Mouse (Mus musculus): Measurements from ENCODE around the gene Pnpla8. TPM values are rescaled to one million over a fixed set of nuclear protein-coding genes. Genes with fewer than 3 reads are reported as not detected.
"Not testable (repeated sequence)": the region's sequence is repeated elsewhere in the genome, so short reads cannot be mapped to it uniquely, and the experiment has no call there.

The Pnpla8 gene
- total RNA-seq, 2 experiments from 2014 or later = 110 to 119 TPM

DNA sequence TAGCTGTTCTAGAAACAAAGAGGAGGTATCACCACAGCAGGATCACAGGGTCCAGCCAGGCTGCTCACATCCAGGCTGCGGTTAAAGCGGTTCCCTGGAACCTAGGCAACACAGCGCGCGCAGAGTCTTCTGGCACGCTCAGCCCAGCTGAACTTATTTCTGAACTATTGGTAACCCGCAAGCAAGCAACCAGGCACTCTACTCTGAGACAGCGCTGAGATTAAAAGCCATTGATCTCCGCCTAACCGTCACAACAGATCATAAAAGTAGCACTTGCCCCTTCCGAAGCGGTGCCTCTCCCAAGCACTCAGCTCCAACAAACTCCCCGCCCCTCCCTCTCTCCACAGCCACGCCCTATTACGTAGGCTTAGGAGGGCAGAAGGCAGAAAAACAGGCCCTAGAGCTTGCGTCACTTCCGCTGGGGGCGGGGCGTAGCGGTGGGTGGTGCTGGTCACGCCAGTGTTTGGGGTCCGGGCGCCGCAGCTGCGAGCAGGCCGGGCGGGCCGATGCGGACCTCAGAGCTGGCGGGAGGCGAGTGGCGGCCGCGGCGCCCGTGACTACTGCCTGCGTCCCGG lies 47.6 kb downstream of the Pnpla8 start:
- DNase-seq = peak; percentile 100
- intact Hi-C loops (cut with DNase I) = loop anchor here (2.0 kb wide), 1 partner anchor 56 kb away; no protein-coding TSS in a partner anchor

DNA sequence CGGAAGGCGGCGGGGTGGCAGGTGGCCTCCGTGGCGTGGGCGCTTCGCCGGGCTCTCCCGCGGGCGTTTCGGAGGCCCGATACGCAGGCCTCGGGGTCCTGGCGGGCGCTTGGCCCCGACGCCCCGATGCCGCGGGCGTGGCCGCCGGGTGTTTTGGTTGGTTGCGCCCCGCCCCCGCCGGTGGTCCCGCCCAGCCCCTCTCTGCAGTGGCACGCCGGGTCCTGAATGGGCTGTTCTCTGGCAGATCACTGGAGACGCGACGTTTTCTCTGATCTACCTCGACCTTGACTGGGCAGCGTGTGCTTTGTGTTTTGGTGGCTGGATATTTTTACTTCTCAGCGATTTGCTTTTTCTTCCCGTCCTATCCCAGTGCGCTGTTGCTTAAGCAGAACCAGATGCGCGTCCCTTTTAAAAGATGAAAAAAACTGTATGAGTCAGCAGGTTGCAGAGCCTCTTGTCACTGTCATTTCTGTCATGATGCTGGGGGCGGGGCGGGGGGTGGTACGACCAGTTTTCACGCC lies 48.2 kb downstream of the Pnpla8 start:
- intact Hi-C loops (cut with DNase I) = loop anchor here (2.0 kb wide), 1 partner anchor 57 kb away; no protein-coding TSS in a partner anchor
- peak; percentile 80 to 88 for DNase-seq

DNA sequence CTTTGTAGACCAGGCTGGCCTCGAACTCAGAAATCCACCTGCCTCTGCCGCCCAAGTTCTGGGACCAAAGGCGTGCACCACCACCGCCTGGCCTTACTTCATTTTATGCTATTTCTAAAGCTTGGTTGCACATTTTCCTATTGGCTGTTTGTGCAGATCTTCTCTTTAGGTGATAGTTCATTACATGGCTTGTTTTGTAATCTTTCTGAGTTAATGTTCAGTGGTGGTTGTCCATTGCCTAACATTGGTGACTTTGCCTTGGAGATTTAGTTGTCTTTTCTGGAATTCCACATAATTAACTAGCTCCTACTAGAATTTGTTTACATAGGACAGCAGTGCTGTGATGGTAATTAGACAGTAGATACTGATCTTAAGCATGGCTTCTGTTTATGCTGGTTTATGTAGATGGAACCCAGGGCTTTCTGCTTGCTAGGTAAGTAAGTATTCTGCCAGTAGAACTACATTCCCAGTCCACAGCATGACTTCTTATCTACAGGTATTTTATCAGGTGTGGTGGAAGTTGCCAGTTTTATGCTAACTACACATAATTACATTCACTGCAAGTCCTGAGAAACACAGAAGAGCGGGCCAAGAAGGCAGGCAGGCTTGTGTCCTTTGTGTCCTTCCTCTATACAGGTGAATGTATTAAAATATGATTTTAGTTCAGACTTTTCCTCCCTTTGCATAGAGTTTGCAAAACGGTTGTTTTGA lies 53.1 kb downstream of the Pnpla8 start:
- DNase-seq = no peak
- intact Hi-C loops (cut with DNase I) = no loop called here

DNA sequence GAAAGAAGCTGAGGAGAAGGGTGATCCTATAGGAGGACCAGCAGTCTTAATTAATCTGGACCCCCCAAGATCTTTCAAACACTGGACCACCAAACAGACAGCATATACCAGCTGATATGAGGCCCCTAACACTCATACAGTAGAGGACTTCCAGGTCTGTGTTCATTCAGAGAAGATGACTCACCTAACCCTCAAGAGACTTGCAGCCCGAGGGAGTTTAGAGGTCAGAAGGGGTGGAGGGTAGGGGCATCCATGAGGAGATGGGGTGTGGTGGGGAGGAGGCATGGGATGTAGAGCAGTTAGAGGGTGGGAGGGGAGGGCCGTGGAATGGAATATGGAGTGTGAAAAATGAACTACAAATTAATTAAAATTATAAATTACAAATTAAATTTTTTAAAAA lies 59.0 kb downstream of the Pnpla8 start:
- DNase-seq; intact Hi-C loops (cut with DNase I): not testable (repeated sequence)

DNA sequence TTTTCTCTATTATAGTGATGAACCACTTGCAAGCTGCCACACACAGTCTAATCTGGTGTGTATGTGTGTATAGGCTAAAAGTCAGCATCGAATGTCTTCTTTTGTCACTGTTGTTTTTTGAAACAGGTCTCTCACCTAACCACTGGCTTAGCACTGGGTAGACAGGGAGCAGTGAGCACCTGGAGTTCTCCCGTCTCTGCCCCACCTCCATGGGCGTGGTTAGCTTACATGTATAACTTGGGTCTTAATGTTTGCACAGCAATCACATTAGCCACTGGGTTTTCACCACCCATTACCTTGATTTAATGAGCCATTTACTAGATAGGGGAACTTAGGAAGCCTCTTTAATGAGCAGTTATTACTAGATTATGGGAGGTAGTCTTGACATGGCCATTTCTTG lies 60.4 kb downstream of the Pnpla8 start:
- no peak for DNase-seq
- intact Hi-C loops (cut with DNase I) = no loop called here

DNA sequence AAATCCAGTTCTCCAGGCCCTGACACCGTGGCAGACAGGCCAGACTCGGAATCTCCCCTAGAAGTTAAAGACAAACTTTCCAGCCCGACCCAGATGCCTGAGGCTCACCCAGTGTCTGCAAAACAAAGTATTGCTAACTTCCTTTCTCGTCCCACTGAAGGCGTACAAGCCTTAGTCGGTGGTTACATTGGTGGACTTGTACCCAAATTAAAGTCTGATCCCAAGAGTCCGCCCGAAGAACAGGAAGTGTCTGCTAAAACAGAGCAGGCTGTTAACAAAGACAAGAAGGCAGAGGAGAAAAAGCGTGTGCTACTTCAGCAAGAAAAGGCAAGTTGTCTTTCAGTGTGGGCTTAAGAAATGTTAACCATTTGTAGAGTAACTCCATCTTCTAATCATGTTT lies 62.2 kb downstream of the Pnpla8 start:
- DNase-seq = peak; percentile 7 to 8
- intact Hi-C loops (cut with DNase I) = no loop called here

DNA sequence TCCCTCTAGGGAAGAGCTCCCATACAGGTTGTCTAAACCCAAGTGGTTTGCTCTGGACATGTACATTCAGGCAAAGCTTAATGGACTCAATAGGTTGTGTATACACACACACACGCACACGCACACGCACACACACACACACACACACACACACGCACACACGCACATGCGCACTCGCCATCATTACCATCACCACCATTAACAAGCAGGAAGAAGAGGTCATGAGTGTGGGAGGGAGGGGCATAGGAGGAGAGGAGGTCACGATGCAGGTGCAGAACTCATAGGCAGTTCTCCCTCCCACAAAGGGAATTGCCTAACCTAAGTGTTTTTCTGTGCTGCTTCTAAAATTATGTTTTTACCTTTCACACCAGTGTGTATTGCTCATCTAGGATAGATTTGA lies 65.8 kb downstream of the Pnpla8 start:
- intact Hi-C loops (cut with DNase I) = no loop called here

DNA sequence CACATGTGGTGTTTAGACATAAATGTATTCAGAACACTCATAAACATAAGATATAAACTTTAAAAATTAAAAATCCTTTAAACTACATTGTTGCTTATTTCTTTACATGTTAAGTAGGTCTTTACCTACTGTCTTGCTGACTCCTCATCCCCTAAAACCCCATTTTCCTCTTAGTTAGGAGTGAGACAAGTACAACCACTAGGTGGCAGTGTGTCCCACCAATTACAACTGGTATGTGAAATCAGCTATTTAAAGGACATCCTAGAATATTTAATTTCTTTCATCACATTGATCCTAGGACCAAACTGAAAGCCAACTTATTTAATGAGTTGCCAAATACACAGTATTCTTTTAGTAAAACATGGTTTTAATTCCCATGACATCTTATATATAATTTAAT lies 71.1 kb downstream of the Pnpla8 start:
- peak; percentile 58 to 74 for DNase-seq
- intact Hi-C loops (cut with DNase I) = loop anchor here (5.0 kb wide), 1 partner anchor 255 kb away; no protein-coding TSS in a partner anchor

More for the DNA sequence above, 65.8 kb downstream of the Pnpla8 start:
- no peak for DNase-seq

DNA sequence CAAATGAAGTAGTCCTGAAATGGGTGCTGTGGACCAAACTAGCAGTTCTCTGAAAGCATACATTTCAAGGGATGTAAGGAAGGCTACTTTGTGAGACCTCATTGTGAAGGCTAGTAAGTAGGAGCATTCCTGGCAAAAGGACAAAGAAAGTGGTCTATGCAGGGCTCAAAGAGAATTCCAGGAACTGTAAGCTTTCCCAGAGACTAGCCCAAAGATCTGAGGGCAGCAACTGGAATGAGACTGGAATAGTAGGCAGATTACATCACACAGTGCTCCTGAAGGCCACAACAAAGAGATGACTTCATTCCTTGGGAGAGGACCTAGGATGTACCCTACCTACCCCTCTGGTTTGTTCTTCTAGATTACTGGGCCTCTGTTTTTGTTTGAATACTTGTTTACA lies 79.6 kb downstream of the Pnpla8 start:
- intact Hi-C loops (cut with DNase I) = no loop called here
- no peak for DNase-seq

DNA sequence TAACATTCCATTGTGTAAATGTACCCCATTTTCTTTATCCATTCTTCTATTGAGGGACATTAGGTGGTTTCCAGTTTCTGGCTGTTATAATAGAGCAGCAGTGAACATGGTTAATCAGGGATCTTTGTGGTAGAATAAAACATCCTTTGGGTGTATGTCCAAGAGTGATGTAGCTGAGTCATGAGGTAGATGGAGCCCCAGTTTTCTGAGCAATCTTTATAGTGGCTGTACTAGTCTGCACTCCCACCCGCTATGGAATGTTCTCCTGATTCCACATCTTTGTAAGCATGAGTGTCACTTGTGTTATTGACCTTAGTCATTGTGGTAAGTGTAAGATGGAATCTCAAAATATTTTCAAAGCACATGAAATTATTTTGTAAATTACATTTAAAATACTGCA lies 82.8 kb downstream of the Pnpla8 start:
- DNase-seq = no peak
- intact Hi-C loops (cut with DNase I) = no loop called here

DNA sequence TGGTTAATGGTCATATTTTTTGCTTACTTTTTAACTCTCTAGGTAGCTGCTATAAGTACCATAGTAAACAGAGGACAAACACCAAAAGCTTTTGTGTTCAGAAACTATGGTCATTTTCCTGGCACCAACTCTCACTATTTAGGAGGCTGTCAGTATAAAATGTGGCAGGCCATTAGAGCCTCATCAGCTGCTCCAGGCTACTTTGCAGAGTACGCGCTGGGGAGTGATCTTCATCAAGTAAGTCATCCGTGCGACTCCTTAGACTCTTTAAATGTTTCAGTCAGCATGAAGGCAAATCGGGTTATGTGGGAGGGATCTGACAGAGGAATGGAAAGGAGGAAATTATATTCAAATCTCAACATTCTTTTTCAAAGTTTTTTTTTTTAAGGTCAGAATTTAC lies 83.7 kb downstream of the Pnpla8 start:
- no peak for DNase-seq
- intact Hi-C loops (cut with DNase I) = no loop called here

DNA sequence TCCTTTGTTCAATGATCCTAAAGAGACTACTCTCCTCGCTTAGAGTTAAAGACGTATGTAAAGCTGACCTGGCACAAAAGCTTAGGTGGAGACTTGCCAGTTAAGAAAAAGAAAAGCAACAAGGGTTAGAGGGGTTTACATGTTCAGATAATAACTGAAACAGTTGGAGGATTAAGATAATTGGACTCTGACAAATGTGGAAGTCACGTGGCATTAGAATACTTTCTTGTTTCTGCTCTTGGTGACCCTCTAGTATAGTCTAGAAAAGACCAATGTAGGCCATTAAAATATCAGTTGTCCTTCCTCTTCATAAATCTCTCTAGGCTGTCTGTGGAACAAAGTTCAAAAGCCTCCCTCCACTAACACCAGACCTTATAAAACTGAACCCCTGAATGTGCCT lies 87.1 kb downstream of the Pnpla8 start:
- intact Hi-C loops (cut with DNase I) = no loop called here
- no peak for DNase-seq

DNA sequence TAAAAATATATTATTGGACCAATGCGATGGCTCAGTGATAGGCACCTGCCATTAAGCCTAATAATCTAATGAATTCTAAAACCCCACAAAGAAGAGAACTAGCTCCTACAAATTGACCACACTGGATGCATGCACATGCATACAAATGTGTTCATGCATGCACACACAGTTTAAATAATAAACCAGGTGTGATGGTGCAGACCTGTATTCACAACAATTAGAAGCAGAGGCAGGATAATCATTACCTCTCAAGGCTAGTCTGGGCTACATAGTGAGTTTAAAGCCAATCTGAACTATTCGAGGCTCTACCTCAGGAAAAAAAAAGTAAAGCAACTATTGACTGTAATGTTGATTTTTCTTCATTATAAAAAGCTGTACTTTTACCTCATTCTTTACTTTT lies 94.0 kb downstream of the Pnpla8 start:
- DNase-seq = no peak
- intact Hi-C loops (cut with DNase I) = no loop called here

DNA sequence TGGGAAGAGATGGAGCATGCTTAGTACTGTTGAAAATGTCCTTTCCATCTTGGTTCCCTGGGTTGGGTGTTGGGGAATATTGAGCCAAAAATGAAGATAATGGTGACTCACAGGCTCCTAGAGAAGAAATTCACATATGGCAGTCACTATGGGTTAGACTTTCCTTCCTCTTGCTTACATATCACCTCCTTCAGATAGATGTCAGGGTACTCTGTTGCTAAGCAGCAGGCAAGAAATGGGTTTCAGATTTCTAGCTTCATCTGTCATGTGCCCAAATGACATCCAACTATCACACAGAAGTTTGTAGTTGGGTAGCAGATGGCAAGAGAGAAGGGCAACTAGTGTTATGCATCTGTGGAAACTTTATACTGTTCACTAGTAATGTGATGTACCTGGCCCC lies 103.9 kb downstream of the Pnpla8 start:
- no peak for DNase-seq
- intact Hi-C loops (cut with DNase I) = no loop called here

DNA sequence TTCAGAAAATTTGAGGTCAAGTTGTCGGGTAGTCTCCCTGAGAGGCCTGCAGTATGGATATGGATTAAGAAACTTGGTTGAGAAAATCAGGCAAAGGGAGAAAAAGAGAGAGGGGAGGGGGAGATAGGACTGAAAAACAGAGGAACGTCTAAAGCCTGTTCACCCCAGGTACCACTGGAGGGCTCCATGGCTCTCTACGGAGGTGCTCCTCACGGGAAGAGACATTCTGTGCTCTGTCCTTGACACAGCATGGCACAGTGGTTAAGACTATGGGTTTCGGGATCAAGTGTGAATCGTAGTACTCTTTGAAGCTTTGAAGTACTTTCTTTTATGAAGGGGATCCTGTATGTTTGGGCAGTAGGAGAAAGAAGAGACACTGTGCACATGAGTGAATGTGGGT lies 106.3 kb downstream of the Pnpla8 start:
- intact Hi-C loops (cut with DNase I) = no loop called here
- no peak for DNase-seq

DNA sequence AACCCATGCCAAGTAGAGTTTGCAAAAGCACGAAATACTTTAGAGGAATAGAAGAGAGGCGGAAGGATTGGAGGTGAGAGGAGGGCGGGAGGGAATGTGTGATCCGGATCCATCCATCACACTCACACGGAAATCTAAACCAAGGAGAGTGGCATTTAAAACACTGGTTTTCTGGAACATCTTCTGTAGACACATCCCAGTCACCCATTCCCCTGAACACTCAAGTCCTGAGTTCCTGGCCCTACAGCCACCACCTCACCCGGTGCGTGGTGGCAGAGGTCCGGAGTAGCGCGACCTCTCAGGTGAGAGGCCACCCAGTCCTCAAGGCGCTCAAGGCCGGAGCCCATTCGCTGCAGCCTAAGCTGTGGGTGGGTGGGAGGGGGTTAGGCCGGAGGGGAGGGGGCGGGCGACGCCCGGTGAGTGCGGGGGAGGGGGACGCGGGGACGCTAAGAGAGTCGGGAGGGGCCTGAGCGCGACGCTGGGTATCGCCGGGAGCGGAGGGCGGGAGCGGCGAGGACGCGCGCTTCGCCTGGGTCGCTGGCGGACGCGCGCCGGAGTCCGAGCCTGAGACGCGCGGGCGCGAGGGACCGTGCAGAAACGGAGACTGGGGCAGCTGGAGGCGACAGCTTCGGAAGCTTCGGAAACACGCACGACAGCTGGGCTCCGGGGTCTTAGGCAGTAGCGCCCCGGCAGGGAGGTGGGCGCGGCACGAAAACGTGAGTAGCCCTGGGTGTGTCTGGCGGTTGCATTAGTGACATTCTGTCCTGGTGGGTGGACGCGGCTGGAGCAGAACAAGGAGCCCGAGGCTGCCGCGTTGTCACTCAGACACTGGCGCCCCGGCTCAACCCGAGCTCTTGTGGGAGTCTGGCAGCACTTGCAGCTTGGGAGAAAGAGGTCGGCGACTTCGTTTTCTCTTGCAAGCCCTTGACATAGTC lies 107.5 kb downstream of the Pnpla8 start, which contains the start of gene Nrcam:
Gene Nrcam (plus strand): TSS at position 505 of the 935 bp plus-strand sequence.
- intact Hi-C loops (cut with DNase I) = no loop called here

DNA sequence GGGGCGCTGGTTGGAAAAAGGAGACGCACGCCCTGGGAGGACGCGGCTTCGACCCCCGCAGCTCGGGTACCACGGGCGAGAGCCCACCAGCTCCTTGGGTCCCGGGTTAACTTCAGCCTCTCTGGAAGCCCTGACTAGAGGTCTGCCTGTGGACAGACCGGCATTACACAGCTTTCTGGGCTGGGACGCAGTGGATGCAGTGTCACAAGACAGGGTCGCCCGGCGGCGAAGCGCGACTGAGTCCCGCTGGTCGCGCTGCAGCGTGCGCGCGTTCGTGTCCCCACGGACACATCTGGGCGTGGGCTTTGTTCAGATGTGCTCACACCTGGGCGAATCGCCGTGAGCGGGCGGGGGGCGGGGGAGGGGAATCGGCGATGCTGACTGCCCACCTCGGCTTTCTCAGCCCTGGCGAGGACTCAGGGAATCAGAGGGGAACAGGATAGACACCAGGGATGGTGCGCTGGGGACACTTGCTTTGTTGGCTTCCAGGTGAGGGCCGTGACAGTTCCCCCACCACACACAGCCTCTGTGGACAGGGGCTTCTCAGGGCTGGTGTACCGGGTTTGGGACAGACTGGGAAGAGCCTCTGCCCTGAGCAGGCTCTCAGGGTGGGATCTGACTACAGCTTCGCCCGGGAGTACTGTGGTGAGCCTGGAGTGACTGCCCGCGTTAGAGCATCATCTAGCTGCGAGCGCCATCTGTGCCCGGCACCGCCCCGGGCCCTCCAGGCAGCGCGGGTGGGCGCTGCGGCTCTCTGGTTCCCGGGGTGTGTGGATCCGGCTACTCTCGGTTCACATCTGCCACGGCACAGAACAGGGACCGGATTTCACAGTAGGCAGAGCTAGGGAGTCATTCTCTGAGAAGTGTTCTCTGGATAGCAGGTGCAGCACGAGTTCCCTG lies 108.4 kb downstream of the Pnpla8 start:
- DNase-seq = peak; percentile 1 to 3
- intact Hi-C loops (cut with DNase I) = no loop called here

More for the DNA sequence above, 107.5 kb downstream of the Pnpla8 start, which contains the start of gene Nrcam:
- peak; percentile 39 to 45 for DNase-seq

DNA sequence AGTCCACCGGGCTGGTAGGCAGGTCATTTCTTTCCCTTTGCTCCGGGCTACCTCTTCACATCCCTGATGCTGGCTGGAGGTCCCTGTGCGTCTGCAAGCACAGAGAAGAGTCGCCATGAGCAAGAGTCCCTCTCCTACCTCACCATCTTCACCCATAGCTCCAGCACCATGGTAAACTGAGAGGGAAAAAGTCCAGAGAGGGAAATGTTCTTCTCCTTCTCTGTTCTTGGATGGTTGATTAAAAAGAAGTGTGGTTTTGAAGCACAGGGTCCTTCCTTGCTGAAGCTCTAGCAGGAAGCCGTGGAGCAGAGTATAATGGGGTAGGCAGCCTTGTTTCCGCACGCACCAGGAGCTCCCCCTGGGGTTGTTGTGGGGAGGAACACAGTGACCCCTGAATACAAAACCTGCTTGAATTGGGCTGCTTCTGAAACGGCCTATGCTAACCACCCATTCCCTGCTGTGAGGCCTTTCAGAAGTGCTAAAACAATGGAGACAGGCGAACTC lies 109.1 kb downstream of the Pnpla8 start:
- DNase-seq = no peak
- intact Hi-C loops (cut with DNase I) = no loop called here

DNA sequence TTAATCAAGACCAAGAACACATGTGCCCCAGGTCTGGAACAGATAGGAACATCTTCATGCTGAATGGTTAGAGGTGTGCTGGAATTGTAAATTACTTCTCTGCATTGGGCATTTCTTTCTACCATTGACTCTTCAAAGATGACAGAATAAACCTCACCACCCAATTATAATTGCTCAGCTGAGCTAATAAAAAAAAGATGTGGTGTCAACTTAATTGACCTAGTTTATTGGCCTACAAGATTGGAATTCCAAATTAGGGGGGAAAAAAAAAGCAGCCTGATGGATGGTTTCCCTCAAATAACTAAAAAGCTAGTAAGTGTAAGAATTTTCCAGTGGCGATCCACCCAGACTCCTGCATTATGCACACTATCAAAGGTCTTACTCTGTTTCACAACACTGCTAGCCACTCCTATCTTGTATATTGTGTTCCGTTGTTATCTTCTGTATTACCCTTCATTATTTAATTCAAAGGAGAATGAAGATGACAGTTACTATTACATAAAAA lies 116.0 kb downstream of the Pnpla8 start:
- intact Hi-C loops (cut with DNase I) = no loop called here
- no peak for DNase-seq
